Mouse (Mus musculus): Measurements from ENCODE around the gene Fzd2. TPM values are rescaled to one million over a fixed set of nuclear protein-coding genes. Genes with fewer than 3 reads are reported as not detected.

The Fzd2 gene
- total RNA-seq, 1 experiment, result 27.9 TPM

- Histone ChIP-seq H3K36me3 (ENCODE audit: control insufficient read depth, insufficient read depth, low read length, poor library complexity, severe bottlenecking) (no peaks in the 10 kb centered on the region), H3K4me3 (ENCODE audit: insufficient read depth in 1 of 2, low read depth in 1 of 2, low read length in 2 of 2, poor library complexity in 1 of 2, severe bottlenecking in 1 of 2) (peak overlapping the region; percentile 10 to 21; a peak in 1 of 4 replicates), H3K4me1 (ENCODE audit: control insufficient read depth in 2 of 2, insufficient read depth in 2 of 2, low read length in 2 of 2, poor library complexity in 1 of 2) (peaks cover 13 to 25% of the 10 kb centered on the region in 2 experiments), H3K9me3 (ENCODE audit: control insufficient read depth, insufficient read depth, low read depth, low read length) (no peaks in the 10 kb centered on the region), H3K27ac (ENCODE audit: insufficient read depth, low read depth, low read length, poor library complexity, severe bottlenecking) (peak overlapping the region; percentile 79), H3K9ac (ENCODE audit: insufficient read depth, low read depth, low read length, poor library complexity, severe bottlenecking) (peak overlapping the region; percentile 26; the same call in 1 of the 2 replicates)
- TF ChIP-seq CHD2 (IDR thresholded peaks at IDR 0.05; ENCODE audit: low read depth, low read length), result no peak
- no peak for TF ChIP-seq ZNF384 (IDR thresholded peaks at IDR 0.05; ENCODE audit: low read depth, low read length)
- no peak for TF ChIP-seq HCFC1 (IDR thresholded peaks at IDR 0.05; ENCODE audit: borderline replicate concordance, insufficient read depth, low read length)
- TF ChIP-seq MAFK (IDR thresholded peaks at IDR 0.05; ENCODE audit: insufficient read depth, low read depth, low read length), result no peak
- TF ChIP-seq ZC3H11A (IDR thresholded peaks at IDR 0.05; ENCODE audit: borderline replicate concordance, low read depth, low read length), result no peak
- in situ Hi-C loops (cut with MboI; ENCODE audit: low sequenced_read_pairs in 2 of 2, unreplicated experiment in 2 of 2), result no loop called here
- no peak for DNase-seq (ENCODE audit: low read depth, low spot score)
These were observed 21.5 kb upstream of the Fzd2 start for GRCm38 (mm10) chr11:102582736-102583135.

GRCm38 (mm10) chr11:102586445-102587130 is 17.6 kb upstream of the Fzd2 start:
- Histone ChIP-seq H3K27ac (ENCODE audit: insufficient read depth, low read depth, low read length, poor library complexity, severe bottlenecking) (no peak overlapping the region), H3K9ac (ENCODE audit: insufficient read depth, low read depth, low read length, poor library complexity, severe bottlenecking) (no peak overlapping the region), H3K36me3 (ENCODE audit: control insufficient read depth, insufficient read depth, low read length, poor library complexity, severe bottlenecking) (no peaks in the 10 kb centered on the region), H3K9me3 (ENCODE audit: control insufficient read depth, insufficient read depth, low read depth, low read length) (no peaks in the 10 kb centered on the region), H3K4me1 (ENCODE audit: control insufficient read depth in 2 of 2, insufficient read depth in 2 of 2, low read length in 2 of 2, poor library complexity in 1 of 2) (peaks cover 7 to 9% of the 10 kb centered on the region in 2 experiments), H3K4me3 (ENCODE audit: insufficient read depth in 1 of 2, low read depth in 1 of 2, low read length in 2 of 2, poor library complexity in 1 of 2, severe bottlenecking in 1 of 2) (no peak overlapping the region)
- TF ChIP-seq CHD2 (IDR thresholded peaks at IDR 0.05; ENCODE audit: low read depth, low read length), result no peak
- no peak; the same call in 1 of the 2 replicates for TF ChIP-seq ZNF384 (IDR thresholded peaks at IDR 0.05; ENCODE audit: low read depth, low read length)
- 0 out of 2 replicates have a peak, but pooled peaks have one; percentile 6 for TF ChIP-seq ZC3H11A (IDR thresholded peaks at IDR 0.05; ENCODE audit: borderline replicate concordance, low read depth, low read length)
- no peak for TF ChIP-seq HCFC1 (IDR thresholded peaks at IDR 0.05; ENCODE audit: borderline replicate concordance, insufficient read depth, low read length)
- no peak for TF ChIP-seq MAFK (IDR thresholded peaks at IDR 0.05; ENCODE audit: insufficient read depth, low read depth, low read length)
- no peak for DNase-seq (ENCODE audit: low read depth, low spot score)
- in situ Hi-C loops (cut with MboI; ENCODE audit: low sequenced_read_pairs in 2 of 2, unreplicated experiment in 2 of 2), result no loop called here

- Histone ChIP-seq H3K4me1 (ENCODE audit: control insufficient read depth in 2 of 2, insufficient read depth in 2 of 2, low read length in 2 of 2, poor library complexity in 1 of 2) (peaks cover 3 to 8% of the 10 kb centered on the region in 2 experiments), H3K9me3 (ENCODE audit: control insufficient read depth, insufficient read depth, low read depth, low read length) (no peaks in the 10 kb centered on the region), H3K9ac (ENCODE audit: insufficient read depth, low read depth, low read length, poor library complexity, severe bottlenecking) (no peak overlapping the region), H3K4me3 (ENCODE audit: insufficient read depth in 1 of 2, low read depth in 1 of 2, low read length in 2 of 2, poor library complexity in 1 of 2, severe bottlenecking in 1 of 2) (no peak overlapping the region), H3K36me3 (ENCODE audit: control insufficient read depth, insufficient read depth, low read length, poor library complexity, severe bottlenecking) (no peaks in the 10 kb centered on the region), H3K27ac (ENCODE audit: insufficient read depth, low read depth, low read length, poor library complexity, severe bottlenecking) (no peak overlapping the region)
- in situ Hi-C loops (cut with MboI; ENCODE audit: low sequenced_read_pairs in 2 of 2, unreplicated experiment in 2 of 2), result no loop called here
- DNase-seq (ENCODE audit: low read depth, low spot score), result no peak
- no peak for TF ChIP-seq ZNF384 (IDR thresholded peaks at IDR 0.05; ENCODE audit: low read depth, low read length)
- TF ChIP-seq HCFC1 (IDR thresholded peaks at IDR 0.05; ENCODE audit: borderline replicate concordance, insufficient read depth, low read length), result no peak
- TF ChIP-seq MAFK (IDR thresholded peaks at IDR 0.05; ENCODE audit: insufficient read depth, low read depth, low read length), result no peak
- no peak for TF ChIP-seq ZC3H11A (IDR thresholded peaks at IDR 0.05; ENCODE audit: borderline replicate concordance, low read depth, low read length)
- no peak for TF ChIP-seq CHD2 (IDR thresholded peaks at IDR 0.05; ENCODE audit: low read depth, low read length)
These were observed 16.6 kb upstream of the Fzd2 start for GRCm38 (mm10) chr11:102587554-102587953.

DNA sequence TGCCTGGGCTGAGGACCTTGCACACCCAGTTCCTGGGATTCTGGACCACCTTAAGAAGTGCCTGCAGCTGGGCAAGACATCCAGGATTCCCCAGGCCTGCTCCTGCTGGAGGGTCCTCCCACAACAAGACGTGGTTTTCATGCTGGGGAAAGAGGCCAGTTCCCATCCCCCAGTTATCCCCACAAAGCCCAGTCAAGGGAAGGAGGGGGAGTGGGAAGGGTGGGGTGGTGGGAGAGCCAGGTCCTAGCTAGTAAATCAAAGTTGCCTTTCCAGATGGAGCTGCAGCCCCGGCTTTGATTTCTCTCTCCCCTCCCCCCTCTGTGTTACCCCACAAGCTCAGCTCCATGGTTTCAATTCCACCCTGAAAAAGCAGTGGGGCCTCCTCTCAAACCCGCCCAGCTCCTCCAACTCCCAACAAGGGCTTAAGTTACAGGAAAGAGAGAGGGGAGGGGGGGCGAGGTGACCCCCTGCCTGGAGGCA is 8.8 kb upstream of the Fzd2 start:
- Histone ChIP-seq H3K9ac (ENCODE audit: insufficient read depth, low read depth, low read length, poor library complexity, severe bottlenecking) (peak overlapping the region; percentile 6; the same call in 1 of the 2 replicates), H3K9me3 (ENCODE audit: control insufficient read depth, insufficient read depth, low read depth, low read length) (no peaks in the 10 kb centered on the region), H3K4me1 (ENCODE audit: control insufficient read depth in 2 of 2, insufficient read depth in 2 of 2, low read length in 2 of 2, poor library complexity in 1 of 2) (peaks cover 3 to 9% of the 10 kb centered on the region in 2 experiments; a peak in 1 of 4 replicates), H3K36me3 (ENCODE audit: control insufficient read depth, insufficient read depth, low read length, poor library complexity, severe bottlenecking) (no peaks in the 10 kb centered on the region), H3K27ac (ENCODE audit: insufficient read depth, low read depth, low read length, poor library complexity, severe bottlenecking) (peak overlapping the region; percentile 1; the same call in 1 of the 2 replicates), H3K4me3 (ENCODE audit: insufficient read depth in 1 of 2, low read depth in 1 of 2, low read length in 2 of 2, poor library complexity in 1 of 2, severe bottlenecking in 1 of 2) (no peak overlapping the region)
- TF ChIP-seq CHD2 (IDR thresholded peaks at IDR 0.05; ENCODE audit: low read depth, low read length) (no peak), HCFC1 (IDR thresholded peaks at IDR 0.05; ENCODE audit: borderline replicate concordance, insufficient read depth, low read length) (no peak), ZNF384 (IDR thresholded peaks at IDR 0.05; ENCODE audit: low read depth, low read length) (no peak), ZC3H11A (IDR thresholded peaks at IDR 0.05; ENCODE audit: borderline replicate concordance, low read depth, low read length) (no peak)
- in situ Hi-C loops (cut with MboI; ENCODE audit: low sequenced_read_pairs in 2 of 2, unreplicated experiment in 2 of 2), result no loop called here
- no peak for DNase-seq (ENCODE audit: low read depth, low spot score)

All from ES-E14 (cell line).